Mouse (Mus musculus) olfactory bulb, adult 2 months (tissue): ENCODE measurements around the gene Ddx28. TPM values are rescaled to one million over a fixed set of nuclear protein-coding genes. Genes with fewer than 3 reads are reported as not detected.

Source experiments
- H3K27ac ChIP-seq: fragments of 200-500 bp; 2 replicates; pipeline ENCODE4 v1.5.1; 2012; ENCODE audit warnings: low read depth, low read length; ENCODE audit not compliant: insufficient read depth
- H3K4me1 ChIP-seq: fragments of 200-500 bp; 2 replicates; pipeline ENCODE4 v1.6.1; 2012; ENCODE audit warnings: low read length; ENCODE audit not compliant: control insufficient read depth, insufficient read depth
- H3K4me3 ChIP-seq: fragments of 200-500 bp; 2 replicates; pipeline ENCODE4 v1.5.1; 2012; ENCODE audit warnings: mild to moderate bottlenecking, low read depth, low read length, moderate library complexity; ENCODE audit not compliant: insufficient read depth
- CTCF ChIP-seq: fragments of 200-500 bp; IDR thresholded peaks from 2 replicates; pipeline ENCODE4 v1.5.1; 2012; ENCODE audit warnings: low read depth, mild to moderate bottlenecking, low read length, moderate library complexity; ENCODE audit not compliant: insufficient read depth
- POLR2A ChIP-seq: fragments of 200-500 bp; IDR thresholded peaks from 2 replicates; pipeline ENCODE4 v1.6.1; 2012; ENCODE audit warnings: mild to moderate bottlenecking, low read depth, low read length, moderate library complexity; ENCODE audit not compliant: insufficient read depth
- WGBS: fragments of 180-500 bp; shearing (Covaris S2); methylation state at CpG from one replicate; pipeline ENCODE4 v1.1.7; 2018; 5-methylcytosine and 5-hydroxymethylcytosine counted together
- polyA plus RNA-seq: library from polyadenylated mRNA; stranded (reverse); fragments of >200 nt; gene quantifications from 2 replicates; pipeline ENCODE4 v1.2.4, GENCODE M21; 2012; ENCODE audit warnings: low replicate concordance; ENCODE audit not compliant: missing spikeins, insufficient read depth, insufficient read length

Ddx28 gene
- not detected in 2 replicates for polyA plus RNA-seq

DNA sequence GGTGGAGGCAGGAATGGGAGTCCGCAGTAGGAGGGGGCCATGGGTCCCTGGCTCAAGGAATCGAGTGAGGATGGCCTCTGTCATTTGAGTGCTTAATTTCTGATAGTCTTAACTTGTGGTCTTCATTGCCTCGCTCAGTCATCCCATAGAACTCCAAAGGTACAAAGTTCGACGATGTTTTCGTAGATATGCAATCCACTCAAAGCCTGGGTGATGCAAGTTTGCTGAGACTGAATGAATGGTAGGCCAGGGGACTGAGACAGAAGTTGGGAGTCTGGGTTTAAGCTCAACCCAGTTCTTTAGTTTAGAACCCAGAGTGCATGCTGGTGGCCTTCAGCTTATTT, at the start of gene Ddx28:
Gene Ddx28, minus strand, starts transcription at position 240 of the 344 bp plus-strand sequence.
- TF ChIP-seq POLR2A (no peak), CTCF (no peak)
- WGBS = 1% methylated on average over 6 of the region's 6 CpGs
- Histone ChIP-seq H3K4me3 (peak within 1 kb of the TSS; percentile 93), H3K27ac (peak within 1 kb of the TSS; percentile 28; the same call in 1 of the 2 replicates), H3K4me1 (peaks cover 12% of the 10 kb centered on the region)

DNA sequence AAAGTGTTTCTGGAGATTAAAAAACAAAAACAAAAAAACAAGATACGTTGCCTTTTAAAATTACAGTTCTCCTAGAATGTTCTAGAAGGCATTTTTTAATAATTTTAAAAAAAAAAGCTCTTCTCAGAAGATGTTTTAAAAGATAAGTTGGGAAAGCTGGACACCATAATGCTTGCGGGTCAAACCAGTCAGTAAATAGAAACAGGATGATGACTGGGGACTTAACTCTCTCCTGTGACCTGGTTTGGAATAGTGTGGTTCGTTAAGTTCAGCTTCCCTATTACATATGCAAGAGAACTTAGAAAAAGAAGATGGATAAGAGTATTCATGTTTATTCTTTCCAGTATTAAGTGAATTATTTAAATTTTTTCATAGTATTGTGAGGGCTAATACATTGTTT, 48.8 kb upstream of the Ddx28 start:
- no peak overlapping the region for H3K27ac ChIP-seq
- peaks cover 7% of the 10 kb centered on the region for H3K4me1 ChIP-seq
- TF ChIP-seq POLR2A (no peak), CTCF (no peak)
- WGBS = under 1% methylated on average over 3 of the region's 3 CpGs
- no peak overlapping the region for H3K4me3 ChIP-seq

DNA sequence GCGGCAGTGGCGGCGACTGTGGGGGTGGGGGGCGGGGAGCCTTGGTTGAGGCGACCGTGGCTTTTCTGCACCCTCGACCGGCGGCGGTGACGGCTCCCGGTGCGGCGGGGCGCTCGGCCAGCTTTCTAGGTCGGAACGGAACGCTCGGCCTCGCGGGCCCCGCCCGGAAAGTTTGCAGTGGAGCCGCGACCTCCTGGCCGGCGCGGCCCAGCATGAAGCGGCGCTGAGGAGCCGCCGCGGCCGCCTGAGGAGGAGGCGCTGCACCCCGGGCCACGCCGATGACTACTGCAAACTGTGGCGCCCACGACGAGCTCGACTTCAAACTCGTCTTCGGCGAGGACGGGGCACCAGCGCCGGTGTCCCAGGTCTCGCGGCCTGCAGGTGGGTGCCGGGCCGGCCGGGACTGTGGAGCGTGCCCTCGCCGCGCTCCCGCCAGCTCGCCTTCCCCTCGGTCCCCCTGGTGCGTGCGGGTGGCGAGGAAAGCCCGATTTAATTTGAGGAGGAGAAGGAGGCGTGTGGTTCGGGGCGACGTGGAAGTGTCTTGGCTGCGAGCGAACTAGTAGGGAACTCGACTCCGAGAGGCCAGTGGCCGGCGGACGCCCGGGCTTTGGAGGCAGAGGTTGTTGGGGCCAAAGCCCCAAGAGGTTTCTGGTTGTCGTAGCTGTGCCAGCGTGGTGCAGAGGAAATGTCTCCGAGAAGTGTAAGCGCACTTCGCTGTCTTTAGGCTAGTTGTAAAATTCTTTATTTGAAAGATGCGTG, 48.1 kb upstream of the Ddx28 start:
- WGBS = under 1% methylated on average over 82 of the region's 83 CpGs
- Histone ChIP-seq H3K4me3 (peak overlapping the region; percentile 90), H3K27ac (peak overlapping the region; percentile 63), H3K4me1 (peaks cover 7% of the 10 kb centered on the region)
- TF ChIP-seq POLR2A (no peak), CTCF (no peak)

DNA sequence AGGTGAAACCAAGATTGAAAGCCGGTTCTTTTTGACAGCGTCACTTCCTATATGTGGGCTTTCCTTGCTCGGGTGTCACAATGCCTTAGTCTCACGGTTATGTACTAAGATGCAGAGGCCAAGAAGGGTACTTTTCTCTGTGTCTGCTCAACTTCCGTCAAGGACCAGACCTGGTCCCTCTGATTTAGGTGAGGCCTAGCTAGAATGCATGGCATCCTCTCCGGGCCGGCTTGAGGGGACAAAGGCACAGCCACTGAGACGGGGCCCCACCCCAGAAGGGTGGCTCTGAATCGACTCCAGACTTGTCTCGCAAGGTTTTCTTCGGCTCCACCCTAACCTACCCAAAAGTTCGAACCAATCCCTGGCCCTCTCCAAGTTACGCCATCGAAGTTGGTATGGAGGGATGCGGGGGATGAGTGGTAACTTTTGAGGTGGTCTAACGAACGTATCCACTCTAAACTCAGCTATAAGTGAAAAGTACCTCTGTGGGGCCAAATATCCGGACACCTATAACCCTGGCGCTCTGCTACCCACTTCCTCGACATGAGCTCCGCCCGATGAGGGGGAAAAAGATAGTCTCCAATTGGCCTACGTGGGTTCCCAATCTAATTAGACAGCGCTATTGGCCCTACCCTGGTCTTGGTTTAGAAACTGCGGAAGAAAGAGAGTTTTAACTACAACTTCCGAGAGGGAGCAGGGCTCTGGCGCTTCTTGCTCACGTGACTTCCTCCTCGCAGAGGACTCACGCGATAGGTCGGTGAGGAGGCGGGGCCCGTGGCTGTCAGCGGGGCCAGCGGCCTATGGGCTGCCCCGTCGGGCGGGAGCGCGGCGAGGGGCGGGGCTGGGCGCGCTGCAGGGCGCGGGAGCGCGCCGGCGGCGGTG, 47.3 kb upstream of the Ddx28 start, which contains the start of gene Nfatc3:
Gene Nfatc3, plus strand, starts transcription at position 110 of the 882 bp plus-strand sequence.
- Histone ChIP-seq H3K4me1 (peaks cover 7% of the 10 kb centered on the region), H3K4me3 (peak within 1 kb of the TSS; percentile 90), H3K27ac (peak within 1 kb of the TSS; percentile 73)
- TF ChIP-seq POLR2A = peak; percentile 15; the same call in 1 of the 2 replicates
- no peak for TF ChIP-seq CTCF
- under 1% methylated on average over 52 of the region's 52 CpGs for WGBS

DNA sequence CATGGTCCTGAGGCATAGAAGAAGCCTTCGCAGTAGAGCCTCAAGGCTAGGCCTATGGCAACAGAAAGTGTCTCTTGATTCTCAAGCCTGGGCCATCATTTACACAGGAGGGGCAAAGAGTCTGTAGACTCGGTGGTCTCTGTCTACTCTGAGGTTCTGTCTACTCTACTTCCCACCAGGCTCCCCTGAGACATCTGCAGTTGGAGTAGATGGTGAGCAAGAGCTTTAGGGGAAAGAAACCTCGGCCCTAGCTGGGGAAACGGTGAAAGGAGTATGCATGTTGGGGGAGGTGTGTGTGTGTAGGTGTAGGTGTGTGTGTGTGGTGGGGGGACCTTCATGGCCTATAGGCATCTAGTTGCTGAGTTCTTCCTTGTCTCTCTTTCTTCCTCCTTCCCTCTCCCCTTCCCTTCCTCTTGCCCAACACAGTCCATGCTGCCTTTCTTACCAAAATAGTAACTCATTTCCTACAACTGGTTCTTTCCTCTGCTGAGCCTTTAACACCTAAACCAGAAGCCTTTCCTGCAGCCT, 44.8 kb upstream of the Ddx28 start:
- Histone ChIP-seq H3K4me1 (peaks cover 7% of the 10 kb centered on the region), H3K4me3 (no peak overlapping the region), H3K27ac (no peak overlapping the region)
- WGBS = 85% methylated on average over 4 of the region's 4 CpGs
- TF ChIP-seq CTCF = no peak

DNA sequence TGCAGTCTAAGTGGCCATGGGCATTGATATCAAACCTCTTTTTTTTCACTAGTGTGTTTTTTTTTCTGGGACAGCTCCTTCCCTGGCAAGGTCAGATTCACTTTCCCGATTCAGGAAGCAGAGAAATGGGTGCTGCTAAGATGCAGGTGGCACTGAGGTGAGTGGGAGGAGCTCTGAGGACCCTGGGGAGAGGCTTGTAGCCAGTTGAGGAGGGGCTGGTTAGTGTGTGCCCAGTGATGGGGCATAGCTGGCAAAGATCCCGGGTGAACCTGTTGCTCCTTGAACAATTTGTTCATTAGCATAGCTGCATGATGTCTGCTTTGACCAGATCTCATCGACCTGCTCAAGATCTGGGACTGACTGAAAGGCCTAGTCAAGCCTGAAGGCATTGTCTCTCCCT, 43.4 kb upstream of the Ddx28 start:
- WGBS = 33% methylated on average over 3 of the region's 3 CpGs
- Histone ChIP-seq H3K27ac (no peak overlapping the region), H3K4me3 (no peak overlapping the region), H3K4me1 (peaks cover 7% of the 10 kb centered on the region)
- no peak for TF ChIP-seq CTCF
- no peak for TF ChIP-seq POLR2A

DNA sequence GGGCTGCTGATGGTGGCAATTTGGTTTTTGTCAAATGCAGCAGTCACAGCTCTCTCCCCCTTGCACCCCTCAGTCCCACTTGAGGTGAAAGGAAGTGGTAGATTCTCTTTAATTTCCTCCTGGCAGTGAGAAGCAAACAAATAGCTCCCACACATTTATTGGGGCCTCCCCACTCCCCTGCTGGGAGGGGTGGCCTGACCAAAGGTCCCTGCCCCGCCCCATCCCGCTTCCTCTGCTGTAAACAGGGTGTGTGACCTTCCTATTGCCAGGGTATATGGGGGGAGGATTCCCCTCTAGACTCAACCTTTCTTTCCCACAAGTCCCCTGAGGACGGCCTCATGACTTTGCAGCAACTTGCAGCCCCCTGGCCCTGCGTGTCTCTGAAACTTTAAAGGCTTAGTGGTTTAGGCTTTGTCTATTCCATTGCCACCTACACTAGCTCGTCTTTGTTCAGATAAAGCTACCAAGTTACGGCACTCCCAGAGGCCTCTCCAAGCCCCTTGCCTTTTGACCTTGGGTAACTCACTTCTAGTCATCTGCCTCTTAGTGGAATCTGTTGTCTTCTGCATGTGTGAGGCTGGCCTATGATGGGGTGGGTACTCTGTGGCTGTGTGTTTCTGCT, 42.6 kb upstream of the Ddx28 start:
- Histone ChIP-seq H3K27ac (no peak overlapping the region), H3K4me1 (peaks cover 7% of the 10 kb centered on the region), H3K4me3 (no peak overlapping the region)
- 72% methylated on average over 6 of the region's 6 CpGs for WGBS
- TF ChIP-seq CTCF = no peak
- TF ChIP-seq POLR2A = no peak

DNA sequence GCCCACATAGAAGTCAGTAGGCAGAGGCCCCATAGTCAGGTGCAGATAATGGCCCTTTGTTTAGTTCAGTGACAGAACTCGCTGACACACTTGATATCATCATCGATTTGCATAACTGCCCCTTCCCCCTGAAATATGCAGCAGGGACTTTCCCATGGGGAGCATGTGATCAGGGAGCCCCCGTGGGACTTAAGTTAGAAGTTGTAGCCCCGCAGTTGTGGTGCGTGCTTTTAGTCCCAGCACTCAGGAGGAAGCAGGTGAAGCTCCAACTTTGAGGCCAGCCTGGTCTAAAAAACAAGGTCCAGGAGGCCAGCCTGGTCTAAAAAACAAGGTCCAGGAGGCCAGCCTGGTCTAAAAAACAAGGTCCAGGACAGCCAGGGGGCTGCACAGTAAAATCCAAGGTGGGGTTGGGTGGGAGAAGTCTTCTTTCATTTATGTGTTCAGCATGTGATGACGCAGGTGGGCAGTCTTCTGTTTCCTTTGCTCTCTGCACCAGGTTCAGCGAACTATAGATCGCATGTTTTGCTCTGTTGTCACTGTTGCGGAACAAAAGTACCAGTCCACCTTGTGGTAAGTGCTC, 40.9 kb upstream of the Ddx28 start:
- H3K4me1 ChIP-seq = no peaks in the 10 kb centered on the region
- no peak overlapping the region for H3K27ac ChIP-seq
- TF ChIP-seq CTCF (no peak), POLR2A (no peak)
- 90% methylated on average over 9 of the region's 9 CpGs for WGBS
- H3K4me3 ChIP-seq = no peak overlapping the region

DNA sequence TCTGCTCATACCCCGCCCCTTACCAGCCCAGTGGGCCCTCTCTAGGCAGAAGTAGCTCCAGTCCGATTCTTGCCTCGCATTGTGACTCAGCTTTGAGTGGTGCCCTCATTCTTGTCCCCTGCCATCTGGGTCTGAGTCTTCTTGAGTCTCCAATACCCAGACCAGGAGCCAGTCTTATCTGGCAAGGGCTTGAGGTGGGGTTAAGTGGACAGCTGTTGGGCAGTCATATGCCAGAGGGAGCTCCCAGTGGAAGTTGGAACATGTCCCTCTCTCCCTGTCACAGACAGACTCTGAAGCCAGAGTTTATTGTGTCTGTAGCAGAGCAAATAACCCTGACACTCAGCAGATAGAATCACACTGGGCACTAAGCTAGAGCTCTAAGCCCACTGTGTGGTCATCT, 39.4 kb upstream of the Ddx28 start:
- no peak for TF ChIP-seq CTCF
- TF ChIP-seq POLR2A = no peak
- H3K27ac ChIP-seq = no peak overlapping the region
- H3K4me3 ChIP-seq = no peak overlapping the region
- H3K4me1 ChIP-seq = no peaks in the 10 kb centered on the region
- WGBS = 85% methylated on average over 3 of the region's 3 CpGs
